Mouse (Mus musculus) bone marrow, adult 2 months (tissue): Measurements from ENCODE around the gene Tmem273.

Source experiments
- CTCF ChIP-seq: fragments of 200-500 bp; IDR thresholded peaks from 2 replicates; pipeline ENCODE4 v1.5.1; 2011; ENCODE audit warnings: low read length, control low read depth; ENCODE audit not compliant: control insufficient read depth, insufficient read depth
- POLR2A ChIP-seq: fragments of 200-500 bp; IDR thresholded peaks from 2 replicates; pipeline ENCODE4 v1.6.1; 2011; ENCODE audit warnings: low read depth, mild to moderate bottlenecking, control low read depth, low read length, borderline replicate concordance; ENCODE audit not compliant: control insufficient read depth

DNA sequence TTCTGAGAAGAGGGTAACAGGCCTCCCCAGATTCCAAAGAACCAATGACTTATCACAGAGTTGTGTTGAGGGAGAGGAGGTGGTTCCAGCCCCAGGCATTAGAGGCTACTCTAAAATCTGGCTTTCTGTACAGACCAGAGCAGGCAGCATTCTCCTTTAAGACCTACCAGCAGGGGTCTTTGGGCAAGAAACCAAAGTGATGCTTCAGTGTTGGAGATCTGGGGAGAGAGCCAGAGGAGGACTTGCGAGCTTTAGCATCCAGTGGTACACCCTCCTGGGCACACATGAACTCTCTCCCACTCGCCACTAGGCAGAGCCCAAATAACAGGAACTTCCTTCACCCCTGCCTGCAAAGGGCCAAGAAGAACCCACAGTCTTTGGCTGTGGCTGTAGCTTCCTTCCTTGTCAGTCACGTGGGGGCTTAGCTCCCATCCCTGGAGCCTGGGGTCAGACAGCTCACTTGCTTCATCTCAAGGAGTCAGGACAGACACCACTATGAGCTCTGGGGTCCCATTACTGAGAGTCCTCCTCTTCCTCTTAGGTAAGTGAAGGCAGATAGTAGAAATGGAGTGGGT, at the start of gene Tmem273:
- TF ChIP-seq POLR2A (no peak), CTCF (peak; percentile 32; the same call in 1 of the 2 replicates)
